Mouse (Mus musculus): ENCODE data around the gene Prep. TPM values are rescaled to one million over a fixed set of nuclear protein-coding genes. Genes with fewer than 3 reads are reported as not detected.

Prep gene
- polyA plus RNA-seq, 1 experiment from 2014 or later = 24.1 TPM

DNA sequence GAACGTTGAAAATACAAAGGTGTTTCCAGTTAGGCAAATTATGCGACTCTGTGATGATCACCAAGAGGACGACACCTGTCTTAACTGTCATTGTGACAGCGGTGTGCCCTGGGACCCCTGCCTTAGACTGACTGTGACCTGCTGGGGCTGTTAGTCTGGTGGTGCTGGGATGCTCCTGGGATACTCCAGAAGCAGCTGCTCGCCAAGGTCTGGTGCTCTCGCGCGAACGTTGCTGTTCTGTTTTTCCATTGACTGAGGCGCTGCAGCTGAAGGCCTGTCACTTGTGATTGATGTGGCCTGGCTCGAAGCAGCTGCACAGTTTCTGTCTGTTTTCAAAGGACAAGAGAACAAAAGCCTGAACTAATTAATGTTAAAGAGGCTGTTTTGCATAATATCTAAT is 36.2 kb downstream of the Prep start:
- WGBS = 16% methylated on average over 11 of the region's 11 CpGs
- no peak overlapping the region for H3K4me3 ChIP-seq (replicated peaks)
- H3K27ac ChIP-seq (replicated peaks) = peak overlapping the region; percentile 64; the same call in 1 of the 2 replicates
- H3K9me3 ChIP-seq (replicated peaks) = no peaks in the 10 kb centered on the region
- H3K4me2 ChIP-seq = no peak overlapping the region
- H3K4me1 ChIP-seq = peaks cover 13% of the 10 kb centered on the region
- peaks cover 13% of the 10 kb centered on the region for H3K36me3 ChIP-seq
- ATAC-seq (ENCODE audit: low FRiP score) = peak; percentile 83
- no peak overlapping the region for H3K9ac ChIP-seq (replicated peaks)
- H3K27me3 ChIP-seq (replicated peaks) = no peaks in the 10 kb centered on the region

DNA sequence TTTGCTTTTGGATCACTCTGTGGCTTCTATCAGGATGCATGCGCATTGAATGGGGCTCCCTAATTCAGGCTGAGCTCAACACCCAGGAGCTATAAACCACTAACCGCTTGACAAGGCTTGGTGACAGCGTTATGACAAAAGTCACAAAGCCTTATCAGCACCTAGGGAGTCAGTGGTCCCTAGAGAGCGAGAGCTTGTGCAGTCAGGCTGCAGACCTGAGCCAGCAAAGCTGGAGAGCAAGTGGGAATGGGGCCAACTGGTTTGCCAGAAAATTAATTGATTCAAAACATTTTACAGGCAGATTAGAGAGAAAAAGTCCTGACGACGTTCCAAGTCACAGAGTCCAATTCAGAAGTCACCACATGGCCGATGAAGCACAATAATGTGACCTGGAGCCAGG is 37.1 kb downstream of the Prep start:
- H3K4me3 ChIP-seq (replicated peaks) = no peak overlapping the region
- H3K9ac ChIP-seq (replicated peaks) = no peak overlapping the region
- ATAC-seq (ENCODE audit: low FRiP score) = peak; percentile 42
- peak overlapping the region; percentile 39 for H3K27ac ChIP-seq (replicated peaks)
- 23% methylated on average over 7 of the region's 7 CpGs for WGBS
- H3K4me1 ChIP-seq = peaks cover 13% of the 10 kb centered on the region
- H3K4me2 ChIP-seq = no peak overlapping the region
- H3K9me3 ChIP-seq (replicated peaks) = no peaks in the 10 kb centered on the region
- peaks cover 19% of the 10 kb centered on the region; the same call in 1 of the 2 replicates for H3K36me3 ChIP-seq
- H3K27me3 ChIP-seq (replicated peaks) = no peaks in the 10 kb centered on the region

DNA sequence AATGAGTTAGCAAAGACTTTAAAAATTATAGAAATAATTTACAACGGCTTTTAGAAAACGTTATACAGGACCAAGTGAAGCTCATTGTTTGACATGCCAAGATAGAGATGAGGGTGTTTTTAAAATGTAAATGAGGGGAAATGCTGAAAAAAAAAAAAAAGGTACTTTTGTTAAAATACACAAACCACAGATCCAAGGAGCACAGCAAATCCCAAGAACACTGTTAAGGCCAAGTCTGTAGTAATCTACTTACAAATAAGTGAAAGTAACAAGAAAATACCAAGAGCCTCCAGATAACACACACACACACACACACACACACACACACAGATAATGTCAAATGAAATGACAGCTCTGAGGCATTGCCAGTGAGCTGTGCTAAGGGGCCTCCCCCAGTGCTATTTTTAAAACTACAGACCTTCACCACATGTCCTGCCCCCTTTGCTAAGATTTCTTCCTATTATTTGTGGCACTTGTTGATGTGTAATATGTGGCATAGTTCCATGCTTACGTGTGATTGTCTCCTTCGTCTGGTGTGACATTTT is 37.6 kb downstream of the Prep start:
- WGBS = 64% methylated on average over 4 of the region's 4 CpGs

GRCm38 (mm10) chr10:45106541-45106940 is 39.5 kb downstream of the Prep start:
- 93% methylated on average over 4 of the region's 4 CpGs for WGBS
- no peak overlapping the region for H3K4me3 ChIP-seq (replicated peaks)
- H3K27me3 ChIP-seq (replicated peaks) = no peaks in the 10 kb centered on the region
- H3K9ac ChIP-seq (replicated peaks) = no peak overlapping the region
- H3K4me1 ChIP-seq = peaks cover 13% of the 10 kb centered on the region
- H3K27ac ChIP-seq (replicated peaks) = no peak overlapping the region
- no peak overlapping the region for H3K4me2 ChIP-seq
- ATAC-seq (ENCODE audit: low FRiP score) = no peak
- no peaks in the 10 kb centered on the region for H3K9me3 ChIP-seq (replicated peaks)
- H3K36me3 ChIP-seq = peaks cover 27% of the 10 kb centered on the region

More for the DNA sequence above, 37.6 kb downstream of the Prep start:
- H3K27ac ChIP-seq (replicated peaks) = no peak overlapping the region
- peaks cover 13% of the 10 kb centered on the region for H3K4me1 ChIP-seq
- H3K4me2 ChIP-seq = no peak overlapping the region
- peaks cover 18% of the 10 kb centered on the region for H3K36me3 ChIP-seq
- no peak overlapping the region for H3K9ac ChIP-seq (replicated peaks)
- no peaks in the 10 kb centered on the region for H3K27me3 ChIP-seq (replicated peaks)
- no peak for ATAC-seq (ENCODE audit: low FRiP score)
- no peaks in the 10 kb centered on the region for H3K9me3 ChIP-seq (replicated peaks)
- H3K4me3 ChIP-seq (replicated peaks) = no peak overlapping the region

DNA sequence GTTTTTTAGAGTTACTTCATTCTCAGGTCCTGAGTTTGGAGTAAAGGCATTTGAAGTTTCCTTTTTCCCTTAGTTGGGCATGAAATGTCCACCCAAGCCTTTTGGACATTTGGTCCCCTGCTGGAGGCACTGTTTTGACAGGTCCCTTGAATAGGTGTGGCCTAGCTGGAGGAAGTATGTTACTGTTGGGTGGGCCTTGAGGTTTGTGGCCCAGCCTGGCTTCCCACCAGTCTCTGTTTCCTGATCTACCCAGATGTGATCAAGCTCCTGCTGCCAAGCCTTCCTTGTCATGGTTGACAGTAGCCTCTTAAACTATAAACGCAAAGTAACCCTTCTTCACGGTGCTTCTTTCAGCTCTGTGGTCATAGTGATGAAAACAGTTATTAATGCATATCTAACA is 40.3 kb downstream of the Prep start:
- 92% methylated on average over 2 of the region's 2 CpGs for WGBS
- H3K9ac ChIP-seq (replicated peaks) = no peak overlapping the region
- H3K27me3 ChIP-seq (replicated peaks) = no peaks in the 10 kb centered on the region
- no peak for ATAC-seq (ENCODE audit: low FRiP score)
- H3K36me3 ChIP-seq = peaks cover 29% of the 10 kb centered on the region
- no peak overlapping the region for H3K27ac ChIP-seq (replicated peaks)
- no peaks in the 10 kb centered on the region for H3K9me3 ChIP-seq (replicated peaks)
- H3K4me3 ChIP-seq (replicated peaks) = no peak overlapping the region
- peaks cover 13% of the 10 kb centered on the region for H3K4me1 ChIP-seq
- H3K4me2 ChIP-seq = no peak overlapping the region

DNA sequence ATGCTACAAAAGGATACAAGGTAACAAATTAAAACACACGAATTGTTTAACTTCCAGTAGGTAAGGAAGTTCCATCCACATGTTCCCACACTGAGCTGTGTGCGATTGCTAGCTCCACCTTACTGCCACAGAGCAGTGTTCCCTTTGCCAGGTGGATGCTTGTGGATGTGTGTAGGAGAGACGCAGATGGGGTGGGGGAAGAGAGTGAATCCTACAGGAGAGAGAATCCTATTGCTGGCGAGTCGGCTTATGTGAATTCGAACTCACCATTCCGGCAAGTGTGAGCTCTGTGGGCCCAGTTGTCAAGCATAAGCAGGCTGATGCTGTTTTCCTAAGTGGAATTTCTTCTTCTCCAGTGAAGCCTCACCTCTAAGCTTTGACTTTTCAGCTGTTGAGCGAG is 42.0 kb downstream of the Prep start:
- no peak overlapping the region for H3K27ac ChIP-seq (replicated peaks)
- no peaks in the 10 kb centered on the region for H3K9me3 ChIP-seq (replicated peaks)
- no peaks in the 10 kb centered on the region for H3K27me3 ChIP-seq (replicated peaks)
- H3K4me3 ChIP-seq (replicated peaks) = no peak overlapping the region
- no peak overlapping the region for H3K9ac ChIP-seq (replicated peaks)
- H3K4me2 ChIP-seq = no peak overlapping the region
- H3K4me1 ChIP-seq = peaks cover 3% of the 10 kb centered on the region
- peaks cover 30% of the 10 kb centered on the region for H3K36me3 ChIP-seq
- ATAC-seq (ENCODE audit: low FRiP score) = no peak
- WGBS = 97% methylated on average over 8 of the region's 8 CpGs

DNA sequence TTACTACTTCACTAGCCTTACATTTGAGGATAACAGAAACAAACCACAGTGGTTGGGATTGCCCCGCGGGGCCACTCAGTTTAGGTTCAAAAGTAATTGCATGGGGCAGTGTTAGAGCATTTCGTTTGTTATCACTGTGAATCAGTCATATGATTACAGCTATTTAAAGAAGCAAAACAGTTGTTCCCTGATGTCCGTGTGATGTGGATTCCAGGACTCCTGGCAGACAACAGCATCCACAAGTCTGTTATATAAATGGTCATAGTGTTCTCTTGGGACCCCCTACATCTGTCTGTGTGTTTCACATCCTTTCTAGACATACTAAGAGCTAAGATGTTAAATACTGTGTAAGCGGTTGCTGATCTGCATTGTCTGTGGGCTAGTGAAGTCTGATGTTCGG is 43.0 kb downstream of the Prep start:
- Histone ChIP-seq H3K4me3 (replicated peaks) (no peak overlapping the region), H3K27me3 (replicated peaks) (no peaks in the 10 kb centered on the region), H3K27ac (replicated peaks) (no peak overlapping the region), H3K4me1 (no peaks in the 10 kb centered on the region), H3K9ac (replicated peaks) (no peak overlapping the region), H3K9me3 (replicated peaks) (no peaks in the 10 kb centered on the region), H3K4me2 (no peak overlapping the region), H3K36me3 (peaks cover 34% of the 10 kb centered on the region)
- no peak for ATAC-seq (ENCODE audit: low FRiP score)
- WGBS = 81% methylated on average over 6 of the region's 6 CpGs

- H3K4me2 ChIP-seq = no peak overlapping the region
- no peak overlapping the region for H3K4me3 ChIP-seq (replicated peaks)
- ATAC-seq (ENCODE audit: low FRiP score) = no peak
- WGBS = 40% methylated on average over 11 of the region's 11 CpGs
- no peak overlapping the region for H3K9ac ChIP-seq (replicated peaks)
- H3K27ac ChIP-seq (replicated peaks) = no peak overlapping the region
- no peaks in the 10 kb centered on the region for H3K27me3 ChIP-seq (replicated peaks)
- peaks cover 51% of the 10 kb centered on the region for H3K36me3 ChIP-seq
- no peaks in the 10 kb centered on the region for H3K4me1 ChIP-seq
- H3K9me3 ChIP-seq (replicated peaks) = no peaks in the 10 kb centered on the region
Observed at GRCm38 (mm10) chr10:45112927-45113326, 45.9 kb downstream of the Prep start.

DNA sequence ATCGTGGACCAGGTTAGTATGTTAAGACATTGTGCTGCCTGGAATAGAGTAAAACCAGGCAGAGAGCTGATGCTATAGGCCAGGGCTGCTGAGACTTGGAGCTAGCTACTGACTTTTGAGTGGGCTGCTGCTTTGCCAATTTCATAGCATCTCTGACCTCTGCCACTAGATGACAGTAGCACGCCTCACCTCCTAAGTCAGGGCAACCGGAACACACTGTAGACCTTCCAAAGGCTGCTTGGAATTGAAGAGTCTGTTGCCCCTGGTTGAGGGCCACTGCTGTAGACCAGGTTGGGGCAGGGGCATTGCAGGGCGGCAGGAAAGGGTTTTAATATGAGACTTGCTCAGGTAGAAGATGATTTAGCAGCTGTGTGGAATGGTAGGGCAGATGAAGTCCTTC is 47.5 kb downstream of the Prep start:
- Histone ChIP-seq H3K9ac (replicated peaks) (no peak overlapping the region), H3K9me3 (replicated peaks) (no peaks in the 10 kb centered on the region), H3K4me2 (no peak overlapping the region), H3K27me3 (replicated peaks) (no peaks in the 10 kb centered on the region), H3K36me3 (peaks cover 42% of the 10 kb centered on the region), H3K27ac (replicated peaks) (no peak overlapping the region), H3K4me1 (no peaks in the 10 kb centered on the region), H3K4me3 (replicated peaks) (no peak overlapping the region)
- 0 out of 2 replicates have a peak, but pooled peaks have one; percentile 53 for ATAC-seq (ENCODE audit: low FRiP score)
- 84% methylated on average over 4 of the region's 4 CpGs for WGBS

GRCm38 (mm10) chr10:45116832-45117231 is 49.8 kb downstream of the Prep start:
- H3K9ac ChIP-seq (replicated peaks) = no peak overlapping the region
- no peak overlapping the region for H3K27ac ChIP-seq (replicated peaks)
- H3K4me1 ChIP-seq = no peaks in the 10 kb centered on the region
- no peak for ATAC-seq (ENCODE audit: low FRiP score)
- WGBS = 96% methylated on average over 5 of the region's 5 CpGs
- no peaks in the 10 kb centered on the region for H3K9me3 ChIP-seq (replicated peaks)
- H3K36me3 ChIP-seq = peaks cover 46% of the 10 kb centered on the region
- no peaks in the 10 kb centered on the region for H3K27me3 ChIP-seq (replicated peaks)
- H3K4me3 ChIP-seq (replicated peaks) = no peak overlapping the region
- no peak overlapping the region for H3K4me2 ChIP-seq

- Histone ChIP-seq H3K36me3 (peaks cover 44% of the 10 kb centered on the region), H3K9me3 (replicated peaks) (no peaks in the 10 kb centered on the region), H3K4me3 (replicated peaks) (no peak overlapping the region), H3K9ac (replicated peaks) (no peak overlapping the region), H3K4me1 (no peaks in the 10 kb centered on the region), H3K4me2 (no peak overlapping the region), H3K27ac (replicated peaks) (no peak overlapping the region), H3K27me3 (replicated peaks) (no peaks in the 10 kb centered on the region)
- no peak for ATAC-seq (ENCODE audit: low FRiP score)
- 93% methylated on average over 8 of the region's 8 CpGs for WGBS
Observed at GRCm38 (mm10) chr10:45118389-45118788, 51.4 kb downstream of the Prep start.

- H3K27me3 ChIP-seq (replicated peaks) = no peaks in the 10 kb centered on the region
- H3K4me3 ChIP-seq (replicated peaks) = no peak overlapping the region
- no peaks in the 10 kb centered on the region for H3K4me1 ChIP-seq
- WGBS = 91% methylated on average over 3 of the region's 3 CpGs
- no peak overlapping the region for H3K27ac ChIP-seq (replicated peaks)
- no peak overlapping the region for H3K9ac ChIP-seq (replicated peaks)
- ATAC-seq (ENCODE audit: low FRiP score) = no peak
- H3K4me2 ChIP-seq = no peak overlapping the region
- peaks cover 43% of the 10 kb centered on the region for H3K36me3 ChIP-seq
- no peaks in the 10 kb centered on the region for H3K9me3 ChIP-seq (replicated peaks)
Observed at GRCm38 (mm10) chr10:45121637-45122036, 54.6 kb downstream of the Prep start.

Data from neural tube, embryonic 15.5 days (tissue).